Mouse (Mus musculus): Measurements from ENCODE around the gene Kcnmb1.

GRCm38 (mm10) chr11:33939456-33940113 lies 23.2 kb upstream of the Kcnmb1 start:
- TF ChIP-seq CTCF (IDR thresholded peaks at IDR 0.05; ENCODE audit: low read depth, low read length) = no peak
- no peak for TF ChIP-seq POLR2A (IDR thresholded peaks at IDR 0.05; ENCODE audit: extremely low read depth, insufficient read depth, low read length)

Data from liver, adult 2 months (tissue).